Mouse (Mus musculus) monocyte, adult 59 days (primary cell): ENCODE results near the gene Mst1r. TPM values are rescaled to one million over a fixed set of nuclear protein-coding genes. Genes with fewer than 3 reads are reported as not detected.

Experiments
- total RNA-seq, 2 experiments: library from RNA; stranded (reverse); gene quantifications; one replicate each; pipeline ENCODE4 v1.2.4; 2023

Mst1r gene
- total RNA-seq: 1 to 10 TPM; 2.7 to 6.2 TPM

GRCm38 (mm10) chr9:107906252-107906966 is at the start of gene Mst1r:
Gene Mst1r (plus strand): TSS chr9:107906873.

DNA sequence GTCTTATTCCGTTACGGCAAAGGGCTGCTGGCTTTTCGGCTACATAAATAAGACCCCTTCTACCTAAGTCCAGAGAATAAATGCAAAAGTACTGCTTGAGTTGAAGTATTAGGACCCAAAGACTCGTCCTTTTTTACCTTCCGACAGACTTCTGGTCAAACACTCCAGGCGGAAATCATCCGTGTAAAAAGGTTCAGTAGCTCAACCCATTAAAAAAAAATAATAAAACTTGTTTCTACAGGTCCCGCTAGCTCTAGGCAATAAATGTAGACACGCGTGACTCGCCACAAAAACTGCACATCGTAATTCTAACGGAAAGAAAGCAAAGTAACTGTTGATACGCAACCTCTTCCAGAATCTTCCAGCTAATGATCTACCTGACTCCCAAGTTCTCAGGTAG is 33.5 kb upstream of the Mst1r start, which contains the start of gene Rbm6:
Rbm6 (minus strand) TSS at position 101 of the 400 bp plus-strand sequence.

DNA sequence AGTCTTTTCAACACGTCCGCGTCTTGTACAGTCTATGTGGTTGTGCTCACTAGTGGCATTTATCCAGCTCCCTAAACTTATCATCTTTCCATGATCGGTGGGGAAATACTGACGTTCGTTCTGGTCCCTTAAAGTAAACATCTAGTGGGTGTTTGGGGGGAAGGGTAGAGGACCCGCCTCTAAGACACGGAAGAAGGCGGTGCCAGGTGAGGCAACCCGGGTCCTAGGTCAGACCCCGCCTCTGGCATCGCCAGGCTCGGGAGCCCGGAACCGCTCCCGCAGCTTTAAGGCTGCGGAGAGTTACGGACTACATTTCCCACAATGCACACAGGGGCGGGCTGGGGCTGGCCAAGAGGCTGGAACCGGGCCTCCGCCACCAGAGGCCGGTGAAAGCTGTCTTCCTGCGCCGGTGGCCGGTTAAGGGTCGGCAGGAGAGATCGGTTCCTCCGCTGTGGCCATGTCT is 18.8 kb upstream of the Mst1r start, which contains the start of gene Mon1a:
Mon1a (plus strand) TSS at position 348 of the 463 bp plus-strand sequence.

DNA sequence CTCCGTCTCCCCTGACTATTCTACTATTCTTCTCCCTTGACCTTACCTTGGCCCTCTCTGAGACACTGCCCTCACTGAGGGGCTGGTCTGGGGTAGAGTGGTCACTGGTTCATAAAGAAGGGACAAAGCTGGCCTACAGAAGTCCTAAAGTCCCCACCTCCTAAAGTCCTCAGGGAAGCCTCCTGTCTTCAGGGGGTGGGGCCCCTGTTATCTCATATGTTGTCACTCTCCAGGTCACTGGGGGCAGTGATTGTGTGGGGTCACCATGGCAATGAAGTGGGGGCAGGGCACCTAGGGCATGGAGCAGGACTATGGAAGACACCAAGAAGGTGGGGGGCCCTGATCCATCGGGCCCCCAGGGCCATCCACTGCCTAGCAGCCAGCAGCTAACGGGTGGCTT is 21.5 kb downstream of the Mst1r start, which contains the start of gene Actl11:
Actl11 (plus strand) TSS at position 301 of the 400 bp plus-strand sequence.

DNA sequence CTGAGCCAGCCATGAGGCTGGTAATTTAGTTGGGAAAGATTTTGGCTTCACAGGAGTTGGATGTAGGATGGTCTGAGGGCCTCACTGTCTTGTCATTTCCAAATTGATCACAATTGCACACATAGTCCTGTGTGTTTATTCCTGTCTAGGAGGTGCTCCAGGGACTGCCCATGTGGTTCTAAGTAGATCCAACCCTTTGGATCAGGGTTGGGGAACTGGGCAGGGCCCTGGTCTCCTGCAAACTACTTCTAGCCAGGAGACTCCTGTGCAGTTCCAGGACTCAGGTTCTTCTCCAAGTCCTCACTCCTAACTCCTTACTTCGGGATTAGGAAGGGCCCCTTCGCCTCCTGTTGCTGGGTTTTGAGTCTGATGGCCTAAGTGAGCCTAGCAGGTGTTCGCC is 28.7 kb downstream of the Mst1r start, which contains the start of gene Camkv:
Camkv (plus strand) TSS at position 301 of the 400 bp plus-strand sequence.

DNA sequence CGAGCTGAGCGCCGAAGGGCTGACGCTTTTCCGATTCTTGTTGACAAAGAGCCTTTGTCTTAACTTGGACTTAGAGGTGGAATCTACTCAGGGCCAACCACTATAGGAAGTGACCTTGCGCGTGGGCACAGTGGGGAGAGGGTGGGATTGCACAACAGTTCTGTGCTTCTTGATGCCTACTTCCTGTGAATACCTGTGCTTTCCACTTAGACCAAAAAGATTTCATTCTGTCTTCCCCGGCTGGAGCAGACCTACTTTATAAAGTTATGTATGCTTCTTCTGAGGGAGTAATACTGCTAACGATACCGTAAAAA is 43.2 kb downstream of the Mst1r start, which contains the start of gene Traip:
Traip (plus strand) TSS at position 215 of the 314 bp plus-strand sequence.

Other genes starting within 250 kb of the Mst1r start
- gene Slc38a3, start 237.3 kb upstream of the Mst1r start, total RNA-seq: not detected
- not detected for gene Gnat1, start 227.2 kb upstream of the Mst1r start, total RNA-seq
- not detected for gene Sema3f, start 196.4 kb upstream of the Mst1r start, total RNA-seq
- 100 to 1,000 TPM; 190 to 208 TPM for gene Rbm5, start 135.9 kb upstream of the Mst1r start, total RNA-seq
- gene Rbm6, start 33.6 kb upstream of the Mst1r start, total RNA-seq: 100 to 1,000 TPM in 1 of 2 experiments, 10 to 100 TPM in 1; 77.0 to 109 TPM
- gene Mon1a, start 18.7 kb upstream of the Mst1r start, total RNA-seq: 10 to 100 TPM; 14.9 to 15.2 TPM
- gene Actl11, start 21.6 kb downstream of the Mst1r start, total RNA-seq: not detected
- gene Camkv, start 28.8 kb downstream of the Mst1r start, total RNA-seq: not detected
- gene Traip, start 43.3 kb downstream of the Mst1r start, total RNA-seq: 1 to 10 TPM in 1 of 2 experiments, under 1 TPM in 1; 0.81 to 2.0 TPM
- 100 to 1,000 TPM in 1 of 2 experiments, 10 to 100 TPM in 1; 96.0 to 107 TPM for gene Uba7, start 68.6 kb downstream of the Mst1r start, total RNA-seq
- gene Gm20661, start 76.2 kb downstream of the Mst1r start, total RNA-seq: not detected
- 1 to 10 TPM; 2.9 TPM for gene Inka1, start 79.0 kb downstream of the Mst1r start, total RNA-seq
- gene Cdhr4, start 85.6 kb downstream of the Mst1r start, total RNA-seq: not detected
- not detected for gene Gm20662, start 89.5 kb downstream of the Mst1r start, total RNA-seq
- 100 to 1,000 TPM in 1 of 2 experiments, 10 to 100 TPM in 1; 94.3 to 123 TPM for gene Ip6k1, start 95.6 kb downstream of the Mst1r start, total RNA-seq
- gene Gmppb, start 142.4 kb downstream of the Mst1r start, total RNA-seq: 10 to 100 TPM; 18.7 to 25.7 TPM
- 1 to 10 TPM; 4.3 to 5.0 TPM for gene Amigo3, start 146.3 kb downstream of the Mst1r start, total RNA-seq
- gene Mst1, start 173.6 kb downstream of the Mst1r start, total RNA-seq: not detected
- gene Rnf123, start 176.5 kb downstream of the Mst1r start, total RNA-seq: 10 to 100 TPM; 66.5 to 82.0 TPM
- 10 to 100 TPM; 60.0 to 60.3 TPM for gene Apeh, start 187.7 kb downstream of the Mst1r start, total RNA-seq